28 mouse cellular contexts compared by ENCODE assay signal in genomic region chr2:39114093-39114492, GRCm38 (mm10).
"Had no signal": no experiment of that assay in that cellular context is flagged by ENCODE, and none has a peak within 500 bp of the region (broad histone marks: within the 10 kb centered on the region; RNA-seq: fewer than 3 reads in every experiment).

No protein-coding gene starts in this region.

- DNase-seq: cerebellum, adult 18-20 months; cerebellum, adult 2 months; cerebellum, adult 8-10 months; cerebellum, adult 9-10 months; cerebellum, adult 9-11 months; cerebellum, postnatal 10 days; cerebellum, postnatal 14 days; cerebellum, postnatal 25 days; cerebellum, postnatal 36 days; embryo, embryonic 11 days; forebrain, postnatal 0 days; gastrocnemius, adult 2 months; gastrocnemius, postnatal 10 days; gastrocnemius, postnatal 14 days; gastrocnemius, postnatal 25 days; gastrocnemius, postnatal 36 days; heart, adult 11 months had no signal

- H3K27ac ChIP-seq: embryonic facial prominence, embryonic 10.5 days; embryonic facial prominence, embryonic 12.5 days; embryonic facial prominence, embryonic 13.5 days; embryonic facial prominence, embryonic 15.5 days; forebrain, embryonic 10.5 days; forebrain, embryonic 12.5 days; forebrain, embryonic 13.5 days; forebrain, embryonic 15.5 days; gastrocnemius, adult 2 months had no signal

- H3K4me3 ChIP-seq: embryonic facial prominence, embryonic 10.5 days; embryonic facial prominence, embryonic 12.5 days; embryonic facial prominence, embryonic 13.5 days; embryonic facial prominence, embryonic 15.5 days; erythroblast, embryonic 14.5 days; forebrain, embryonic 10.5 days; forebrain, embryonic 12.5 days; forebrain, embryonic 13.5 days; forebrain, embryonic 15.5 days; gastrocnemius, adult 2 months had no signal

- H3K27me3 ChIP-seq: embryonic facial prominence, embryonic 12.5 days; embryonic facial prominence, embryonic 13.5 days; embryonic facial prominence, embryonic 15.5 days; forebrain, embryonic 12.5 days; forebrain, embryonic 13.5 days; forebrain, embryonic 15.5 days had no signal

- H3K4me1 ChIP-seq: embryonic facial prominence, embryonic 10.5 days; embryonic facial prominence, embryonic 12.5 days; embryonic facial prominence, embryonic 13.5 days; embryonic facial prominence, embryonic 15.5 days; forebrain, embryonic 10.5 days; forebrain, embryonic 12.5 days; forebrain, embryonic 13.5 days; forebrain, embryonic 15.5 days had no signal

- H3K4me2 ChIP-seq: embryonic facial prominence, embryonic 12.5 days; embryonic facial prominence, embryonic 13.5 days; embryonic facial prominence, embryonic 15.5 days; forebrain, embryonic 12.5 days; forebrain, embryonic 13.5 days; forebrain, embryonic 15.5 days had no signal

- H3K9me3 ChIP-seq: embryonic facial prominence, embryonic 10.5 days; embryonic facial prominence, embryonic 12.5 days; embryonic facial prominence, embryonic 13.5 days; embryonic facial prominence, embryonic 15.5 days; forebrain, embryonic 10.5 days; forebrain, embryonic 12.5 days; forebrain, embryonic 13.5 days; forebrain, embryonic 15.5 days had no signal

- H3K9ac ChIP-seq: embryonic facial prominence, embryonic 12.5 days; embryonic facial prominence, embryonic 13.5 days; embryonic facial prominence, embryonic 15.5 days; forebrain, embryonic 12.5 days; forebrain, embryonic 13.5 days; forebrain, embryonic 15.5 days; forebrain, postnatal 0 days had no signal

- ATAC-seq: forebrain, embryonic 13.5 days; forebrain, embryonic 14.5 days; forebrain, embryonic 15.5 days; forebrain, embryonic 16.5 days; forebrain, postnatal 0 days had no signal
